Mouse (Mus musculus) stomach, postnatal 0 days (tissue): ENCODE data around the gene Arid4b. TPM values are rescaled to one million over a fixed set of nuclear protein-coding genes. Genes with fewer than 3 reads are reported as not detected.
"Not testable (repeated sequence)": the region's sequence is repeated elsewhere in the genome, so short reads cannot be mapped to it uniquely, and the experiment has no call there.

ENCODE experiments used
- ATAC-seq: fragments of 200-750 bp; cut with Nextera tagmentation; 2 replicates; pipeline ENCODE4 v1.8.0; 2017; ENCODE audit not compliant: low FRiP score, low TSS enrichment
- DNase-seq: peaks from one replicate; pipeline ENCODE4 v3.0.0-alpha.2; 2016; ENCODE audit warnings: low spot score
- H3K27ac ChIP-seq: fragments of 300-500 bp; sonication (generic); replicated peaks from 2 replicates; pipeline ENCODE4 v1.5.1; 2014; ENCODE audit warnings: mild to moderate bottlenecking, control low read depth
- H3K27me3 ChIP-seq: fragments of 300-500 bp; sonication (generic); 2 replicates; pipeline ENCODE4 v1.6.1; 2014; ENCODE audit warnings: low read length; ENCODE audit not compliant: control insufficient read depth, insufficient read depth
- H3K36me3 ChIP-seq: fragments of 300-500 bp; sonication (generic); 2 replicates; pipeline ENCODE4 v1.6.1; 2014; ENCODE audit warnings: low read length, mixed read lengths; ENCODE audit not compliant: control insufficient read depth, insufficient read depth
- H3K4me1 ChIP-seq: fragments of 300-500 bp; sonication (generic); replicated peaks from 2 replicates; pipeline ENCODE4 v1.6.1; 2014; ENCODE audit warnings: antibody characterized with exemption; ENCODE audit not compliant: control insufficient read depth, insufficient read depth
- H3K4me2 ChIP-seq: fragments of 300-500 bp; sonication (generic); replicated peaks from 2 replicates; pipeline ENCODE4 v1.6.1; 2014; ENCODE audit warnings: low read depth, mild to moderate bottlenecking, control low read depth, moderate library complexity
- H3K4me3 ChIP-seq: fragments of 300-500 bp; sonication (generic); 2 replicates; pipeline ENCODE4 v1.5.1; 2014; ENCODE audit warnings: low read depth, low read length, control low read depth
- H3K9ac ChIP-seq: fragments of 300-500 bp; sonication (generic); 2 replicates; pipeline ENCODE4 v1.6.1; 2014; ENCODE audit warnings: mild to moderate bottlenecking, low read length, control low read depth, mixed read lengths
- H3K9me3 ChIP-seq: fragments of 300-500 bp; sonication (generic); 2 replicates; pipeline ENCODE4 v1.6.1; 2016; ENCODE audit warnings: low read length; ENCODE audit not compliant: control insufficient read depth
- CTCF ChIP-seq: IDR thresholded peaks from 2 replicates; pipeline ENCODE4 v1.5.1; 2016; ENCODE audit warnings: antibody characterized with exemption, low read depth, mild to moderate bottlenecking, moderate library complexity
- EP300 ChIP-seq: optimal IDR thresholded peaks from 2 replicates; pipeline ENCODE3; 2016; ENCODE audit warnings: antibody characterized with exemption
- WGBS: fragments of 180-500 bp; shearing (Covaris S2); extraction: QIAGEN DNeasy Blood & Tissue Kit; methylation state at CpG from one replicate; pipeline ENCODE4 v1.1.7; 2014; 5-methylcytosine and 5-hydroxymethylcytosine counted together
- polyA plus RNA-seq: library from polyadenylated mRNA; unstranded; fragments of >200 nt; fragmentation: Nextera tagmentation; extraction: Ambion mirVana; gene quantifications from 2 replicates; pipeline ENCODE4 v1.2.1, GENCODE M21; 2015

Arid4b gene
- polyA plus RNA-seq: 31.1 and 32.1 TPM in 2 replicates

DNA sequence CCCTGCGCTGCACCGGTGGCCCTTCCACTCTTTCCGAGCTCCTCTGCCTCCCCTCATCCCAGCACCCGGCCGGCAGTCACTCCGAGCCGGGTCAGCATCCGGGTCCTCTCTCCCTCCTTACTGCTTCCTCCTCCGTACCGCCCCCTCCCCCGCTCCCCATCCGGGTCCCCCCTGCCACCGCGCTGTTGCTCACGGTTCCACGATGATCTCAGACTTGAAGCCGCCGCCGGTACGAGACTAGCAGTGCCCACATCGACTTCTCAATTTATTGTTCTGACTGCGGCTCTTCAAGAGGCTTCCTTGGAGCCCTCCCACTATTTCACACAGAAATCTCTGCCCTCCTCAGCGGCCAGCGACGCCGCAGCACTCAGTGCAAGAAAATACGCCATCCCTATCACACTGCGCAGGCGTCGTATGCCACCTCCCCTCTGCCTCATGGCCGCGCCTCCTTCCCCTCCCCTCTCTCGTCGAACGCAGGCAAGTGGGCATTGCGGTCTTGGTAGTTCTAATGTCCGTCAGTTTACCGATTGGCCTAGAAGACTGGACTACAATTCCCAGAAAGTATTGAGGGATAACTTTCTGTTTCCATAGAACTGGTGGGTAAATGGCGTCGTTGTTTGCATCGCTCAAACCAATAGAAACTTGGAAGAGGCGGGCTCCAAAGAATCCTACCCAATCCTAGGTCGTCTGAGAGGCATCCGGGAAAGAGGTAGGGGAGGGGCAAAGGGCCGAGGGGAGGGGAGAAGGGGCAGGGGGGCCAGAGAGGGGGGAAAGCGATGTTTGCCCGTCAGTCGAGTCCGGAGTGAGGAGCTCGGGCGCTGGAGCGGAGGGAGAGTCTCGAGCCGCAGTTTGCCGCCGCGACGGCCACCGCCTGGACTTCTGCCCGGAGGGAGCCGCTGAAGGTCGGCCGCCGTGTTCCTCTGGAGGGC is at the start of gene Arid4b, which contains the start of gene Ggps1:
TSS of gene Arid4b (plus strand) at position 220 of the 929 bp plus-strand sequence.
TSS of gene Ggps1 (minus strand) at position 476 of the 929 bp plus-strand sequence.
- DNase-seq: peak; percentile 97
- Histone ChIP-seq H3K4me1 (no peaks in the 10 kb centered on the region), H3K36me3 (no peaks in the 10 kb centered on the region), H3K27ac (peak within 1 kb of the TSS; percentile 98), H3K9ac (peak within 1 kb of the TSS; percentile 98), H3K9me3 (no peaks in the 10 kb centered on the region), H3K4me3 (peak within 1 kb of the TSS; percentile 99), H3K4me2 (peak within 1 kb of the TSS; percentile 78), H3K27me3 (no peaks in the 10 kb centered on the region)
- peak; percentile 98 for ATAC-seq
- WGBS: under 1% methylated on average over 62 of the region's 64 CpGs
- TF ChIP-seq EP300 (no peak), CTCF (no peak)

DNA sequence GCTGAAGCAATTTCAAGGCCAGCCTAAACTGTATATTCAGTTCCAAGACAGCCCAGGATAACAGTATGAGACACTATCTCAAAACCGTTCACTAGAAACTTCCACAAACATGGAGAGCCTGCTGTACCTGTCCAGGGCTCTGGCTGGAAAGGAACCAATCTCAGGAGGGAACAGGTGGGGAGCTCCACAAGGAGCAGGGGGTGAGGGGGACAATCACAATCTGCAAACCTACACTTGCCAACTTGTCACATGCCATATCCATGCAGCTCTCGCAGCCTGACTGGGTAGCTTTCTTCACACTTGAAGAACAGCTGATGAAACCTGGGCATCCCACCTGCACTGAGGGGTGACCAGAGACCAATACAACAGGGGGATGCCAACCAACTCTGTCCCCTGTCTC is 49.0 kb upstream of the Arid4b start:
- Histone ChIP-seq H3K9me3 (no peaks in the 10 kb centered on the region), H3K4me3 (no peak overlapping the region), H3K9ac (no peak overlapping the region), H3K36me3 (peaks cover 6% of the 10 kb centered on the region; the same call in 1 of the 2 replicates), H3K4me2 (no peak overlapping the region), H3K4me1 (no peaks in the 10 kb centered on the region), H3K27ac (no peak overlapping the region), H3K27me3 (no peaks in the 10 kb centered on the region)
- ATAC-seq: no peak
- no peak for TF ChIP-seq EP300
- TF ChIP-seq CTCF: no peak
- DNase-seq: no peak
- 94% methylated on average over 2 of the region's 2 CpGs for WGBS

DNA sequence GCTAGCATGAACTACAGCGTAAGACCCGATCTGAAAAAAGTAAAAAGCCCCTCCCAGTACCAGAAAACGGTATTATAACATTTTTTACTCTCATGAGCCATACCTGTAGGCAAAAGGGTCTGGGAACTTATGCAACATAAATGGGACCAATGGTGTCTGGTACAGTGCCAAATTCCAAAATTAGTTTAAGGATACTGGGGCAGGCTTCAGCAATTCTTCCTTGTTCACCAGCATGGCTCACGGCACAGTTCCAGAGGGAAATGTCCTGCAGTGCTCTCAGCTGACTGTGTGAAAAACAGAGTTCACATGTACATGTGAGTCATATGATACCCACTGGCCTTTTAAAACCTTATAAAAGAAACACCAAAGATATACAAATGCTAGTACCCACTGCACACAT is 48.5 kb upstream of the Arid4b start:
- DNase-seq (no peak), ATAC-seq (no peak)
- no peak overlapping the region for H3K4me3 ChIP-seq
- no peak overlapping the region for H3K4me2 ChIP-seq
- H3K4me1 ChIP-seq: no peaks in the 10 kb centered on the region
- H3K9ac ChIP-seq: no peak overlapping the region
- no peaks in the 10 kb centered on the region for H3K9me3 ChIP-seq
- no peak for TF ChIP-seq EP300
- no peak for TF ChIP-seq CTCF
- no peak overlapping the region for H3K27ac ChIP-seq
- no peaks in the 10 kb centered on the region for H3K27me3 ChIP-seq
- peaks cover 4% of the 10 kb centered on the region; the same call in 1 of the 2 replicates for H3K36me3 ChIP-seq
- WGBS: 93% methylated on average over 4 of the region's 4 CpGs

DNA sequence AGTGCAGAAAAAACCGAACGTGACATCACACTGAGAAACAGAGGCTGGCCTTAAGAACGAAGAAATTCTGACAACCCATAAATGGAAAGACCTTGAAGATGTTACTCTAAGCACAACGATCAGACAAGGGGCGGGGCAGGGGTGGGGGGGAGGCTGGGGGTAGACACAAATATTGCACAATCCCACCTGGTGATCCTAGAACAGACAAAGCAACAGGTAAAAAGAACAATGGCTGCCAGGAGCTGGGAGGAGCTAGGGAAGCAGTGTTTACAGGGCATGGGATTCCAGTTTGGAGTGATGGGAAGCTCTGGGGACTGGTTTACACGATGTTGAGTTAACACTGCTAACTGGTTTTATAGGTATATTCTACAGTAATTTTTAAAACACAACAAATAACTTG is 47.4 kb upstream of the Arid4b start:
- H3K27ac ChIP-seq: no peak overlapping the region
- H3K4me1 ChIP-seq: no peaks in the 10 kb centered on the region
- no peaks in the 10 kb centered on the region for H3K9me3 ChIP-seq
- DNase-seq (no peak), ATAC-seq (no peak)
- 84% methylated on average over 6 of the region's 6 CpGs for WGBS
- H3K27me3 ChIP-seq: no peaks in the 10 kb centered on the region
- no peak overlapping the region for H3K4me2 ChIP-seq
- H3K4me3 ChIP-seq: no peak overlapping the region
- no peak for TF ChIP-seq CTCF
- no peak for TF ChIP-seq EP300
- H3K9ac ChIP-seq: no peak overlapping the region
- peaks cover 4% of the 10 kb centered on the region; the same call in 1 of the 2 replicates for H3K36me3 ChIP-seq

DNA sequence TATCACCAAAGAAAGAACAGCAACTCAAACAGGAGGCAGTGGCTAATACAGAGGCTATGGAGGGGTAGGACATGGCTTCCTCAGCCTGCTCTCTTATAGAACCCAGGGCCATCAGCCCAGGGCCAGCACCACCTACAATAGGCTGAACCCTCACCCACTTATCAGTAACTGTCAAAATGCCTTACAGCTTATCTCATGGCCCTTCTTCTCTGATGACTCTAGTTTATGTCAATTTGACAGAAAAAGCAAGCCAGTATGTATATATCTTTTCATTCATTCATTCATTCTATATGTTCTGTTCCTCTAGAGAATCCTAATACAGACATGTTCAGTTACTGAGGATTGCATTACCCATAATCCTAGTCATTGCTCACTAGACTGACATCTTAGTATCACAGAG is 44.7 kb upstream of the Arid4b start:
- H3K4me2 ChIP-seq: no peak overlapping the region
- DNase-seq: no peak
- no peak for TF ChIP-seq EP300
- no peak for TF ChIP-seq CTCF
- H3K36me3 ChIP-seq: peaks cover 4% of the 10 kb centered on the region; the same call in 1 of the 2 replicates
- no peaks in the 10 kb centered on the region for H3K27me3 ChIP-seq
- no peak overlapping the region for H3K4me3 ChIP-seq
- no peak for ATAC-seq
- H3K27ac ChIP-seq: no peak overlapping the region
- no peak overlapping the region for H3K9ac ChIP-seq
- no peaks in the 10 kb centered on the region for H3K9me3 ChIP-seq
- no peaks in the 10 kb centered on the region for H3K4me1 ChIP-seq

DNA sequence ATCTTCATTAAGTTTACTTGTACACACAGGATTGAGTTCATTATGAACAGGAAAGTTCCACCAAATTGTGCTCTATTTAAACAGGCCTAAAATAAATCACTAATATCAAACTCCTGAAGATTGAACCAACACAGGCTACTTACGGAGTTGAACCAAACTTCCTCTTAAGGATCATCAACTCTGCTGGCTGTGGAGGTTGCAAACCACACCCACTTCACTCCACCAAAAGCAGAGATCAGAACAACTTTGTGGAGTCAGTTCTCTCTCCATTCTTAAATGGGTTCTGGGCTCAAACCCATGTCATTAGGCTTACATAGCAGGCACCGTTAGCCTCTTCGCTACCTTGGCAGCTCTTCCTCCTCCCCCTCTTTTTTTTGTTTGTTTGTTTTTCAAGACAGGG is 44.2 kb upstream of the Arid4b start:
- H3K27me3 ChIP-seq: no peaks in the 10 kb centered on the region
- ATAC-seq: no peak
- H3K4me3 ChIP-seq: no peak overlapping the region
- TF ChIP-seq EP300 (no peak), CTCF (no peak)
- no peaks in the 10 kb centered on the region for H3K4me1 ChIP-seq
- DNase-seq: no peak
- H3K36me3 ChIP-seq: peaks cover 4% of the 10 kb centered on the region; the same call in 1 of the 2 replicates
- WGBS: 87% methylated on average over 3 of the region's 3 CpGs
- H3K9ac ChIP-seq: no peak overlapping the region
- no peaks in the 10 kb centered on the region for H3K9me3 ChIP-seq
- H3K27ac ChIP-seq: no peak overlapping the region
- H3K4me2 ChIP-seq: no peak overlapping the region

DNA sequence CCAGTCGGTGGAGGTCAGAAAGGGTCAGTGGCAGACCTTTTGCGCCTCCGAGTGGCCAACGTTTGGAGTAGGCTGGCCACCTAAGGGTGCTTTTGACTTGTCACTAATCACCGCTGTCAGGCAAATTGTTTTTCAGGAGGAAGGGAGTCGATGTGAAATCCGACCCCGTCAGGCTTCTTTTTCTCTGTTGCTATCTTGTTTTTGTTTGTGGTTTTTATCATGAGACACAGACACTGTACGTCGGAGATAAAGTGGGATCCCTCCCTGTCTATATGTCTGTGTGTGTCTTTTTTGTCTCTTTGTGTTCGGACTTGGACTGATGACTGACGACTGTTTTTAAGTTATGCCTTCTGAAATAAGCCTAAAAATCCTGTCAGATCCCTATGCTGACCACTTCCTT is 41.6 kb upstream of the Arid4b start:
- not testable (repeated sequence) for H3K36me3 ChIP-seq, H3K27ac ChIP-seq, H3K4me3 ChIP-seq, H3K4me1 ChIP-seq, H3K9ac ChIP-seq, DNase-seq, ATAC-seq, H3K9me3 ChIP-seq, H3K27me3 ChIP-seq, H3K4me2 ChIP-seq
- WGBS: 75% methylated on average over 7 of the region's 12 CpGs
